Mouse (Mus musculus): ENCODE results near the gene Sgms2. TPM values are rescaled to one million over a fixed set of nuclear protein-coding genes. Genes with fewer than 3 reads are reported as not detected.

Gene Sgms2
- polyA plus RNA-seq, 1 experiment from 2014 or later: 0.57 TPM

DNA sequence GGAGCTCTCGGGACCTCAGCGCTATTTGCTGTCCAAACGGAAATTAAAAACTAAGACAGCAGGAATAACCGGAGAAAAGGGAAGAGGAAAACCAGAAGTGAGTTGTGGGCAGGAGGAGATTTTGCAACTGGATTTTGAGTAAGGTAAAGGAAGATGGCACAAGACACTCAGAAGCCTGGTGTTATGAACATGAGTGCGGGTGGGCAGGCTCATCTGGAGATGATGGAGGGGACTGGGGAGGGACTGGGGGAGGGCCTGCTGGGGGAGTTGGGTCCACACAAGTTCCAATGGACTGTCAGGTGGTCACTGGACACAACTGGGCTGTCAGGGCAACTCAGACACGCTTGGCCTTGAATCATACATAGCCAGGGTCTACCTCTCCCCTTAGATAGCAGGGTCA is 24.8 kb downstream of the Sgms2 start:
- Histone ChIP-seq H3K4me2 (no peak overlapping the region), H3K36me3 (no peaks in the 10 kb centered on the region), H3K9ac (no peak overlapping the region), H3K9me3 (no peaks in the 10 kb centered on the region), H3K27ac (replicated peaks) (no peak overlapping the region), H3K4me1 (no peaks in the 10 kb centered on the region), H3K27me3 (replicated peaks) (no peaks in the 10 kb centered on the region), H3K4me3 (no peak overlapping the region)
- WGBS: 81% methylated on average over 6 of the region's 6 CpGs
- no peak for ATAC-seq (ENCODE audit: extremely low read depth, insufficient number of reproducible peaks, low FRiP score, low TSS enrichment)

DNA sequence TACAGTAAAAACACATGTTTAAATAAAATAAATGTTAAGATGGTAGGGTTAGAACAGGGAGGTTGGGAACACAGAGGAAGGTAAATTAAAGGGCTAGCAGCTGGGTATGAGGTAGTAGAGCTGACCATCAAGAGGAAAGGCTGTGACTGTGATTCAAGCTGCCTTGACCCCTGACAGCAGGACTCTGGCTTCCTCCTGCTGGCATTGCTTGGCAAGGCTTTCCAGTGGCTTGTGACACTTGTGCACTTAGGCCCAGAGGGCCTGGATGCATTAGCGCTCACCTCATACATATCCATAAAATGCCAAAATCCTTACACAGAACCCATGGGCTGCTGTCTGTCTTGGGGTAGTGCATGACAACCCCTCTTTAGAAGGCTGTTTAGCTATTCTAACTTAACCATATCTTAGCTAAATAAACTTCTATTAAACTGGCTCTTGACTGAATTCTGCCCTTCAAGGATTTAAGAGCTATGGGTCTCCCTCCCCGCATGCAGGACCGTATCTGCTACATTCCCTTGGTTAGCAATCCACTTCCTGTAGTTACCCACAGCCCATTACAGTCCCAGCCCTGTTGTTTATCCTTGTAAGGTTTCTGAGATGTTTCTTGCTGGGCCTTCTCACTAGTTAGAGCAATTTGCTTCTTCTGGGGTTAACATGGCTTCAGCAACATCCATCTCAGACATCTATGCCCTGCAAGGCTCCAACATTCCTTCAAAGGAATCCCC is 25.5 kb downstream of the Sgms2 start:
- WGBS: 74% methylated on average over 3 of the region's 3 CpGs
- Histone ChIP-seq H3K4me1 (no peaks in the 10 kb centered on the region), H3K4me3 (no peak overlapping the region), H3K36me3 (no peaks in the 10 kb centered on the region), H3K27me3 (replicated peaks) (no peaks in the 10 kb centered on the region), H3K4me2 (no peak overlapping the region), H3K27ac (replicated peaks) (no peak overlapping the region), H3K9me3 (no peaks in the 10 kb centered on the region), H3K9ac (no peak overlapping the region)
- no peak for ATAC-seq (ENCODE audit: extremely low read depth, insufficient number of reproducible peaks, low FRiP score, low TSS enrichment)

DNA sequence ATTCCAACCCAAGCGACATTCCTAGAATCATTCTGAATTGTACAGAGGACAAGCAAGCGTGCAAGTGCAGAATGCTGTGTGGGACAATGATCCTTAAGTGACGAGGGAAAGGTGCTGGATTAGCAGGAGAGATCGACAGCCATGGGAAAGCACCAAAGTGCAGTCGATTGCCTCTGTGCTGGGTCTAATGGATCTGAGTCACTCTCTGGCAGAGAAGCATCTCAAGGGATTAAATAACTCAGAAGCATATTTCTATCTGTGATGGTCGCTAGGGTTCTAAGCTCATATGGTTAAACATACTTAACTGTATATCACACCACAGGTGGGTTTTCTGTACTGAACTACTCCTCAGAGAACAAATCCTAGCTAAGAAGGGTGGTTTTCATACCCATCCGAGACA is 118.2 kb downstream of the Sgms2 start:
- no peaks in the 10 kb centered on the region for H3K27me3 ChIP-seq (replicated peaks)
- H3K4me3 ChIP-seq: no peak overlapping the region
- H3K9ac ChIP-seq: no peak overlapping the region
- H3K27ac ChIP-seq (replicated peaks): no peak overlapping the region
- no peak overlapping the region for H3K4me2 ChIP-seq
- no peak for ATAC-seq (ENCODE audit: extremely low read depth, insufficient number of reproducible peaks, low FRiP score, low TSS enrichment)
- no peaks in the 10 kb centered on the region for H3K9me3 ChIP-seq
- no peaks in the 10 kb centered on the region for H3K4me1 ChIP-seq
- no peaks in the 10 kb centered on the region for H3K36me3 ChIP-seq
- 71% methylated on average over 7 of the region's 7 CpGs for WGBS

DNA sequence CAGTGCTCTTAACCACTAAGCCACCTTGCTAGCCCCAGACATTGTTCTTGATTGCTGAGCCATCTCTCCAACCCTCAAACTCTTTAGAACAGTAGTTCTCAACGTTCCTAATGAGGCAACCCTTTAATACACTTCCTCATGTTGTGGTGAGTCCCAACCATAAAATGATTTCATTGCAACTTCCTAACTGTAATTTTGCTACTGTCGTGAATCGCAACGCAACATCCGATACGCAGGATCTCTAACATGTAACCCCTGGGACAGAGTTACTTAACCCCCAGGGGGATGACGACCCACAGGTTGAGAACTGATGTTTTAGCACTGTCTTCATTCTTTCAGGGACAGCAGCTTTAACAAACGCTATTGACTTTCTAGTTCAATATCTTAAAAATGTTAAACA is 122.5 kb downstream of the Sgms2 start:
- ATAC-seq (ENCODE audit: extremely low read depth, insufficient number of reproducible peaks, low FRiP score, low TSS enrichment): no peak
- no peaks in the 10 kb centered on the region for H3K9me3 ChIP-seq

DNA sequence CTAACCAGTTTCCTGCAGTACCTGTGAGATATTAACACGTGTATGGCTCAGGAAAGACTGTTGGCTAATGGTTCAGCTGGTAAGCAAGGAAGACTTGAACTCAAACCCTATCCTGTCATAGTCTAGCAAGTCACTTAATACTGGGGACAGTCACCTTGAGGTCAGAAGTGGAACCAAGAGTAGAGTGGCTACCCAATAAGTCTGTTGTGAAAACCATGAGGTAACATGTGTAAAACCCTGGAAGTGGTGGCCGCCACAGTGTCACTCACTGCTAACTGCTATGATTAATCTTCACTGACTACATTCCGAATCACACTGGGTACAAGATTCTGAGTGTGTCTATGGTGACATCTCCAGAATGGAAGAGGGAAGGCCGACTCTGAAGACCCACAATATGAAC is 123.8 kb downstream of the Sgms2 start:
- Histone ChIP-seq H3K4me1 (peaks cover 16% of the 10 kb centered on the region), H3K4me2 (no peak overlapping the region), H3K27me3 (replicated peaks) (no peaks in the 10 kb centered on the region), H3K9me3 (no peaks in the 10 kb centered on the region), H3K9ac (no peak overlapping the region), H3K4me3 (no peak overlapping the region), H3K27ac (replicated peaks) (no peak overlapping the region), H3K36me3 (no peaks in the 10 kb centered on the region)
- no peak for ATAC-seq (ENCODE audit: extremely low read depth, insufficient number of reproducible peaks, low FRiP score, low TSS enrichment)
- WGBS: 81% methylated on average over 4 of the region's 4 CpGs

More for the DNA sequence above, 122.5 kb downstream of the Sgms2 start:
- no peaks in the 10 kb centered on the region for H3K27me3 ChIP-seq (replicated peaks)
- no peak overlapping the region for H3K27ac ChIP-seq (replicated peaks)
- no peak overlapping the region for H3K9ac ChIP-seq
- 84% methylated on average over 8 of the region's 8 CpGs for WGBS
- no peak overlapping the region for H3K4me2 ChIP-seq
- no peak overlapping the region for H3K4me3 ChIP-seq
- H3K36me3 ChIP-seq: no peaks in the 10 kb centered on the region
- peaks cover 13% of the 10 kb centered on the region for H3K4me1 ChIP-seq

DNA sequence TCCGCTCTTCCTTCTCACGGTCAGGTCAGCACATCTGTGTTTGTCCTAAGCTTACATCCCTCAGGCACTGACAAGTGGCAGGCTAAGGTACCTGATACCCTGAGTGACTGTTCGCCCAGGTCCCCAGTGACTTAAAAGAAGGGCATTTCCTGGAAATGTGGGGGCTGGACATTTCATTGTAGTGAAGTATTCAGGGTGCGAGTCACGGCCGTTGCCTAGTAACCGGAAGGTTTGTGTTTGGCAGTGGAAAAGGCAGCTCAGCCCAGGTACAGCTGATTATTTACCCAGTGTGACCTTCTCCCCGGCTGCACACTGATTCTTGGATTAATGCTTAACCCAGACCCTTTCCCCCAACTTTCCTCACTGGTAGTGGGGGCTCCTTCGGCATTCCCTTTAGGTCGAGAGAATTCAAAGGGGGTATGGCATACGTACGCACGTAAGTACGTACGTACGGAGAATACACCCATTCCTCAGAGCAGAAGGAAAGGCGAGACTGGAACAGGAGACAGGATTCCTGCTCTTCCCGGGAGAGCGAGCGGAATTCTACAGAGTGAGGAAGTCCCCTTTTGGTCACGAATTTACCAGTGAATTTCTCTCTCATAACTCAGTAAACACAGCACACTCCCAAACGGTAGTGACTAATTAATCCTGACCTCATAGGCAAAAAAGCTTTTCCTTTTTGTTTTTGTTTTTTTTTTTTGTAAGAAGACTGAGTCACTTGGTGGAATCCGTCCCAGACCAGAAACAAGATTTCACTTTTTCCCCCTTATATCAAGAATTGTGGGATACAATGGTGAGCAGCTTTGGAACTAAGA is 126.4 kb downstream of the Sgms2 start:
- no peak for ATAC-seq (ENCODE audit: extremely low read depth, insufficient number of reproducible peaks, low FRiP score, low TSS enrichment)
- H3K9ac ChIP-seq: no peak overlapping the region
- H3K4me2 ChIP-seq: peak overlapping the region; percentile 53
- no peaks in the 10 kb centered on the region for H3K9me3 ChIP-seq
- peaks cover 16% of the 10 kb centered on the region for H3K4me1 ChIP-seq
- H3K27me3 ChIP-seq (replicated peaks): no peaks in the 10 kb centered on the region
- H3K36me3 ChIP-seq: no peaks in the 10 kb centered on the region
- 0 out of 2 replicates have a peak overlapping the region, but pooled peaks have one; percentile 8 for H3K27ac ChIP-seq (replicated peaks)
- peak overlapping the region; percentile 4; the same call in 1 of the 2 replicates for H3K4me3 ChIP-seq
- WGBS: 59% methylated on average over 23 of the region's 23 CpGs

DNA sequence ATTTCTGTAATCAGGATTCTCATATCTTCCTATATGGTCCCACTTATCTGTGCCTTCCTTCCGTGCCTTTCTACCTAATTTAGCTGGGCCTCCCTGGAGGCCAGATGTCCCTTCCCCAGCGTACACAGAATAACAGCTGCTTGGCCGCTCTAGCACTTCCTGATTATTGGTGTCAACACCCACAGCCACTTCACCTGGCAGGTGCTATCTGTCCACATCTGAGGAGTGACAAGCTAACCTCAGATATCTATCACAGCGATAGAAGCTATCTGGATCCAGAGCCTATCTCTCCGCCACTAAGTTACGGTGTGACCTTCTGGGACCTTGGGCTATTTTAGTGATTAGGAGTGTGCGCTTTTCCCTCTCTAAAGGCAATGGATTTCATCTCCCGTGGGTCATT is 127.0 kb downstream of the Sgms2 start:
- H3K9me3 ChIP-seq: no peaks in the 10 kb centered on the region
- peak overlapping the region; percentile 53 for H3K4me2 ChIP-seq
- peak overlapping the region; percentile 4; the same call in 1 of the 2 replicates for H3K4me3 ChIP-seq
- peaks cover 16% of the 10 kb centered on the region for H3K4me1 ChIP-seq
- 0 out of 2 replicates have a peak overlapping the region, but pooled peaks have one; percentile 8 for H3K27ac ChIP-seq (replicated peaks)
- WGBS: 27% methylated on average over 8 of the region's 8 CpGs
- H3K27me3 ChIP-seq (replicated peaks): no peaks in the 10 kb centered on the region
- no peaks in the 10 kb centered on the region for H3K36me3 ChIP-seq
- H3K9ac ChIP-seq: 0 out of 2 replicates have a peak overlapping the region, but pooled peaks have one; percentile 11
- no peak for ATAC-seq (ENCODE audit: extremely low read depth, insufficient number of reproducible peaks, low FRiP score, low TSS enrichment)

DNA sequence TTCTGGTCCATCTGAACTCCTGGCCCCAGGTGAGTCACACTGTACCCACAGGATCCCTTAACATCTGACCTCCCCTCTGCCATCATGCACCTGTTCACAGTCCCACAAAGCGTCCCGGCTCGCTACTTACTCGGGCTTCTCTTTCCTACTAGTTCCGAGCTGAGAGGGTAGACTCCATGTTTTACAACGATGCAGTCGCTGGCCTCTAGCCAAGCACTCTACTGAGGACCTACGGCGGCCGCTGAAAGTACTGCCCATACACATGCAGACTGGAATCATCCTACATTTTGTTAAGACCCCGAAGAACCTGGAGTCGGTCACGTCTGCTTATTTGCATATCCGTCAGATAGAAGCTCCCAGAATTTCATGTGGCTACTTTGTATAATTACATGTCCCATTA is 127.6 kb downstream of the Sgms2 start:
- WGBS: 81% methylated on average over 14 of the region's 14 CpGs
- Histone ChIP-seq H3K27me3 (replicated peaks) (no peaks in the 10 kb centered on the region), H3K9ac (no peak overlapping the region), H3K27ac (replicated peaks) (no peak overlapping the region), H3K4me2 (no peak overlapping the region), H3K4me3 (no peak overlapping the region), H3K4me1 (peaks cover 16% of the 10 kb centered on the region), H3K36me3 (no peaks in the 10 kb centered on the region), H3K9me3 (no peaks in the 10 kb centered on the region)
- no peak for ATAC-seq (ENCODE audit: extremely low read depth, insufficient number of reproducible peaks, low FRiP score, low TSS enrichment)

DNA sequence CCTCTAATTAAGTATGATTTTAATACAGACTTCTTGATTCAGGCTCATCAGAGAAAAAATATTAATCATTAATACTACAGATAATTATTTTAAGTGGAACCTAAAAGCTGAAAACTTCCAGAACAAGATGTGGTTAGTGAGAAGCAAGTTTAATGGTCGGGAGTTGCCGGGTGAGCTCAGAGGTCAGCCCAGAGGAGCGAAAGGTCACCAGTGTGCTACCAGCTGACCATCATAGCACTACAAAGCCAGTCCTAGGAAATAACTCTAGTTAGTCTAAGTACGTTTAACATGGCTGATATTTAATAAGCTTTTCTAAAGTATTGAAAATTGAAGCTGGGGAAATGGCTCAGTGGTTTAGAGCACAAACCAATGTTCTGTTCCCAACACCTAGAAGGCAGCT is 129.3 kb downstream of the Sgms2 start:
- ATAC-seq (ENCODE audit: extremely low read depth, insufficient number of reproducible peaks, low FRiP score, low TSS enrichment): no peak
- H3K27ac ChIP-seq (replicated peaks): no peak overlapping the region
- H3K4me3 ChIP-seq: no peak overlapping the region
- H3K4me2 ChIP-seq: no peak overlapping the region
- H3K9ac ChIP-seq: no peak overlapping the region
- H3K36me3 ChIP-seq: no peaks in the 10 kb centered on the region
- no peaks in the 10 kb centered on the region for H3K27me3 ChIP-seq (replicated peaks)
- H3K4me1 ChIP-seq: peaks cover 16% of the 10 kb centered on the region
- no peaks in the 10 kb centered on the region for H3K9me3 ChIP-seq
- 79% methylated on average over 4 of the region's 4 CpGs for WGBS

DNA sequence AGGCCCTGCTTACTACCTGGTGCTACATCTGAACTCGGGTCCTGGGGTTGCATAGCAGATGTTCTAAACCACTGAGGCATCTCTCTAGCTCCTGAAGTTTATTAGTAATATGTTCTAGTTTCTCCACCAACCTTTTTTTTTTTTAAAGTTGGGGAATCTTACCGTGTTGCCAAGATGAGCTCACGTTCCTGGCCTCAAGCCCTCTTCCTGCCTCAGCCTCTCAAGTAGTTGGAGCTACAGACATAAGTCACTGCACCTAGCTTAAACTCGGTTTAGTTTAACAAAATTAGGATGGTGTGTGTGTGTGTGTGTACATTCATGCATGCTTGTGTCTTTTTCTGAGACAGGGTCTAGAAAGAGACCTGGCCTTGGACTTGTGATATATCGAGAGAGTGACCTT is 132.2 kb downstream of the Sgms2 start:
- ATAC-seq (ENCODE audit: extremely low read depth, insufficient number of reproducible peaks, low FRiP score, low TSS enrichment): no peak
- Histone ChIP-seq H3K9ac (no peak overlapping the region), H3K27me3 (replicated peaks) (no peaks in the 10 kb centered on the region), H3K9me3 (no peaks in the 10 kb centered on the region), H3K36me3 (no peaks in the 10 kb centered on the region), H3K27ac (replicated peaks) (no peak overlapping the region), H3K4me2 (no peak overlapping the region), H3K4me3 (no peak overlapping the region), H3K4me1 (peaks cover 7% of the 10 kb centered on the region)
- WGBS: 72% methylated on average over 5 of the region's 5 CpGs

DNA sequence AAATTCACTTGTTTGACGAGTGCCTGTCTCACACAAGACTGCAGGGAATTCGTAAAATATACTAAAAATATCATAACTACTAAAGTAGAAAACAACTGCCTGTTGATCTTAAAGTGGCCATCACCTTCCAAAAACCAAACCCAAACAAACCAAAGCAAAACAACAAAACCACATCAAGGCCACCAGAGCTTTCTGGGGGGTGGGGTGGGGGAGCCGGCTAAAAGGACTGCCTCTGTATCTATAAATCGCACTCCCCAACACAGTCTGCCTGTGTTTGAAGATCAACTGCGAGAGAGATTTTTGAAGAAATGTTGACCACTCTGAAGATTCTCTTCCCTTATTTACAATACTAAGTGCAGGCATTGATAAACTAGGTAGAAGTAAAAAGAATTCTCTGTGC is 133.0 kb downstream of the Sgms2 start:
- H3K36me3 ChIP-seq: no peaks in the 10 kb centered on the region
- no peaks in the 10 kb centered on the region for H3K4me1 ChIP-seq
- no peaks in the 10 kb centered on the region for H3K27me3 ChIP-seq (replicated peaks)
- 67% methylated on average over 5 of the region's 5 CpGs for WGBS
- H3K9ac ChIP-seq: no peak overlapping the region
- H3K27ac ChIP-seq (replicated peaks): no peak overlapping the region
- ATAC-seq (ENCODE audit: extremely low read depth, insufficient number of reproducible peaks, low FRiP score, low TSS enrichment): no peak
- H3K4me2 ChIP-seq: no peak overlapping the region
- no peak overlapping the region for H3K4me3 ChIP-seq
- H3K9me3 ChIP-seq: no peaks in the 10 kb centered on the region
